ENCODE assay signal across 10 mouse cellular contexts in genomic region chr14:121316136-121316535, GRCm38 (mm10).
DNase-seq lines count a peak whose midpoint lies in the region; ATAC-seq and TF ChIP-seq lines count a peak whose summit lies in the region.
"Had no signal": no experiment of that assay in that cellular context is flagged by ENCODE, and none has a peak within 500 bp of the region (broad histone marks: within the 10 kb centered on the region; RNA-seq: fewer than 3 reads in every experiment).

No protein-coding gene starts in this region.

- H3K36me3 ChIP-seq in heart, embryonic 16.5 days (ENCODE audit: control insufficient read depth, insufficient read depth), result no peaks in the 10 kb centered on the region
- no peaks in the 10 kb centered on the region for H3K36me3 ChIP-seq in liver, adult 2 months (ENCODE audit: control insufficient read depth, insufficient read depth, low read length)

- H3K27ac ChIP-seq in heart, embryonic 16.5 days (ENCODE audit: low read length), result peak overlapping the region; percentile 81
- no peak overlapping the region for H3K27ac ChIP-seq in liver, adult 2 months (replicated peaks; ENCODE audit: insufficient read depth, low read depth, low read length)

- H3K79me2 ChIP-seq in liver, adult 2 months (ENCODE audit: control insufficient read depth, insufficient read depth, low read length), result peaks cover 59% of the 10 kb centered on the region

- H3K27me3 ChIP-seq in heart, embryonic 16.5 days (ENCODE audit: control insufficient read depth, insufficient read depth, low read length), result no peaks in the 10 kb centered on the region
- no peaks in the 10 kb centered on the region for H3K27me3 ChIP-seq in liver, adult 2 months (ENCODE audit: control insufficient read depth, insufficient read depth, low read length)

- no peak for TF ChIP-seq POLR2A in liver, adult 2 months (IDR thresholded peaks at IDR 0.05; ENCODE audit: extremely low read depth, insufficient read depth, low read length)

- intact Hi-C loops in heart, postnatal 25 days (cut with DNase I), result no loop called here

- DNase-seq in cerebellum, adult 11-12 months, result peak; percentile 30
- no peak for DNase-seq in heart, postnatal 25 days (ENCODE audit: low spot score)
- peak; percentile 33 for DNase-seq in liver, adult 2 months (ENCODE audit: extremely low read depth, low read depth, low spot score)
- DNase-seq in liver, result no peak
- DNase-seq in retina, postnatal 1 day, result peak; percentile 32
- DNase-seq in right cerebral cortex, adult 2 months (ENCODE audit: low spot score in 2 of 2), result no peak
- DNase-seq: cerebellum, postnatal 10 days; thymus, adult 18-20 months had no signal

- TF ChIP-seq CTCF in liver, adult 2 months (IDR thresholded peaks at IDR 0.05; ENCODE audit: low read depth, low read length), result no peak

- H3K4me1 ChIP-seq in heart, embryonic 16.5 days (ENCODE audit: control insufficient read depth, insufficient read depth, low read length), result peaks cover 71% of the 10 kb centered on the region
- no peaks in the 10 kb centered on the region; the same call in none of the 2 replicates for H3K4me1 ChIP-seq in liver, adult 2 months (ENCODE audit: control insufficient read depth, insufficient read depth, low read length)

- no peak overlapping the region for H3K4me2 ChIP-seq in heart, embryonic 16.5 days (ENCODE audit: low read depth, low read length)

- no peak overlapping the region for H3K9ac ChIP-seq in heart, embryonic 16.5 days (ENCODE audit: low read length)
- H3K9ac ChIP-seq in liver, adult 2 months (ENCODE audit: low read depth, low read length), result no peak overlapping the region

- ATAC-seq in cerebellum, adult (ENCODE audit: insufficient number of reproducible peaks, low FRiP score, low TSS enrichment), result no peak
- ATAC-seq in heart, embryonic 16.5 days (replicated peaks; ENCODE audit: extremely low read depth, insufficient read depth, low FRiP score), result no peak

- 68% methylated on average over 5 of the region's 5 CpGs for WGBS in heart, embryonic 16.5 days
- WGBS in liver, adult 2 months, result 76% methylated on average over 5 of the region's 5 CpGs

- H3K4me3 ChIP-seq in heart, embryonic 16.5 days (ENCODE audit: low read length), result no peak overlapping the region
- no peak overlapping the region for H3K4me3 ChIP-seq in liver, adult 2 months (ENCODE audit: insufficient read depth, low read depth, low read length)

- no peaks in the 10 kb centered on the region for H3K9me3 ChIP-seq in heart, embryonic 16.5 days (replicated peaks; ENCODE audit: control insufficient read depth, low read length)

Comparison
In these comparisons a context has a peak if more than half of its experiments do, and no peak if none do; other contexts are left out.
1. DNase-seq: peak in cerebellum, adult 11-12 months (single experiment), liver, adult 2 months (single experiment) and retina, postnatal 1 day (single experiment); none in heart, postnatal 25 days (single experiment), liver (single experiment) and right cerebral cortex, adult 2 months (0 of 2).